Mouse (Mus musculus) midbrain, embryonic 10.5 days (tissue): ENCODE results near the gene Nbl1. TPM values are rescaled to one million over a fixed set of nuclear protein-coding genes. Genes with fewer than 3 reads are reported as not detected.

Source experiments
- DNase-seq: peaks from one replicate; pipeline ENCODE4 v3.0.0-alpha.2; 2017; ENCODE audit warnings: low spot score
- H3K27ac ChIP-seq: fragments of 300-500 bp; sonication (generic); replicated peaks from 2 replicates; pipeline ENCODE4 v1.5.1; 2016; ENCODE audit warnings: mild to moderate bottlenecking
- H3K27me3 ChIP-seq: fragments of 300-500 bp; sonication (generic); 2 replicates; pipeline ENCODE4 v1.6.1; 2016; ENCODE audit warnings: low read depth, mild to moderate bottlenecking; ENCODE audit not compliant: poor library complexity, severe bottlenecking
- H3K36me3 ChIP-seq: fragments of 300-500 bp; sonication (generic); 2 replicates; pipeline ENCODE4 v1.6.1; 2016; ENCODE audit warnings: mild to moderate bottlenecking, moderate library complexity
- H3K4me1 ChIP-seq: fragments of 300-500 bp; sonication (generic); 2 replicates; pipeline ENCODE4 v1.6.1; 2016
- H3K4me3 ChIP-seq: fragments of 300-500 bp; sonication (generic); 2 replicates; pipeline ENCODE4 v1.5.1; 2016; ENCODE audit warnings: mild to moderate bottlenecking, moderate library complexity
- H3K9me3 ChIP-seq: fragments of 300-500 bp; sonication (generic); replicated peaks from 2 replicates; pipeline ENCODE4 v1.6.1; 2016; ENCODE audit warnings: mild to moderate bottlenecking
- WGBS: fragments of 180-500 bp; shearing (Covaris S2); methylation state at CpG from one replicate; pipeline ENCODE4 v1.1.7; 2016; 5-methylcytosine and 5-hydroxymethylcytosine counted together
- polyA plus RNA-seq: library from polyadenylated mRNA; unstranded; fragments of >200 nt; fragmentation: Nextera tagmentation; extraction: Ambion mirVana; gene quantifications from 2 replicates; pipeline ENCODE4 v1.2.1, GENCODE M21; 2016

Gene Nbl1
- polyA plus RNA-seq, 1 experiment from 2014 or later = 8.7 TPM

DNA sequence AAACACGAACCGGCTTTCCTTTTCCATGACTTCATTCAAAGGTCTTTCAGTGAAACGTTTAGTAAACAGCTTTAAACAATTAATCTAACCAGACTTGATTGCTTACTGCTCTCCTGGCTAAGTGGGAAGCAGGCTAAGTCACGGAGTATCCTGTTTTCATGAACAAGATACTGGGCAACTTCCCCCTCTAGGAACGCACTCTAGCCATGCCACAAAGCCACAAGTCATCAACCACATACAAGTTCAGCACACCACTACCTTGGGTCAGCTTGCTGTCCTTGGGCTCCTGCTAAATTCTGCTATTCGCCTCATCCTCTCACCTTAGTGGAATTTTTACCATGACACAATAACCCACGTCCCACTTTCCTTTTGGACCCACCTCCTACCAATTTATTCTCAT is 28.2 kb upstream of the Nbl1 start:
- Histone ChIP-seq H3K4me3 (no peak overlapping the region), H3K9me3 (peaks cover 3% of the 10 kb centered on the region; the same call in 1 of the 2 replicates), H3K27ac (no peak overlapping the region), H3K36me3 (no peaks in the 10 kb centered on the region), H3K27me3 (no peaks in the 10 kb centered on the region), H3K4me1 (no peaks in the 10 kb centered on the region)
- 84% methylated on average over 7 of the region's 7 CpGs for WGBS
- DNase-seq = no peak

- H3K27ac ChIP-seq = no peak overlapping the region
- 93% methylated on average over 4 of the region's 4 CpGs for WGBS
- H3K4me1 ChIP-seq = no peaks in the 10 kb centered on the region
- H3K9me3 ChIP-seq = peaks cover 3% of the 10 kb centered on the region; the same call in 1 of the 2 replicates
- no peak overlapping the region for H3K4me3 ChIP-seq
- no peaks in the 10 kb centered on the region for H3K27me3 ChIP-seq
- no peak for DNase-seq
- H3K36me3 ChIP-seq = no peaks in the 10 kb centered on the region
These were observed 27.6 kb upstream of the Nbl1 start for GRCm38 (mm10) chr4:139120281-139120814.

- no peak for DNase-seq
- no peak overlapping the region for H3K27ac ChIP-seq
- peaks cover 8% of the 10 kb centered on the region for H3K4me1 ChIP-seq
- no peaks in the 10 kb centered on the region for H3K9me3 ChIP-seq
- WGBS = 94% methylated on average over 3 of the region's 3 CpGs
- no peaks in the 10 kb centered on the region for H3K27me3 ChIP-seq
- no peaks in the 10 kb centered on the region for H3K36me3 ChIP-seq
- no peak overlapping the region for H3K4me3 ChIP-seq
These were observed 23.7 kb upstream of the Nbl1 start for GRCm38 (mm10) chr4:139116356-139117063.

DNA sequence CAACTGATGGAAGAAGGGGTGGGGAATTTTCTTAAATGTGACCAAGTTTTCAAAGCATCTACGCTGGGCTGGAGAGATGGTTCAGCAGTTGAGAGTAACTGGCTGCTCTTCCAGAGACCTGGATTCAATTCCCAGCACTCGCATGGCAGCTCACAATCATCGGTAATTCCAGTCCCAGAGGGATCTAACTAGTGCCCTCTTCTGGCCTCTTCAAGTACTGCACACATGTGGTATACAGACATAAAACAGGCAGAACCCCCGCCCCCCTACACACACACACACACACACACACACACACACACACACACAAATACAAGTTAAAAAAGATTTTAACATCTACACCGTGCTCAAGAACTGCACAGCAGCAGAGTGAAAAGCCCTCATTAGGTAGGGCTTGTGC is 22.9 kb upstream of the Nbl1 start:
- H3K27ac ChIP-seq = no peak overlapping the region
- H3K27me3 ChIP-seq = no peaks in the 10 kb centered on the region
- 88% methylated on average over 5 of the region's 5 CpGs for WGBS
- no peak for DNase-seq
- no peak overlapping the region for H3K4me3 ChIP-seq
- H3K4me1 ChIP-seq = peaks cover 13% of the 10 kb centered on the region
- H3K9me3 ChIP-seq = no peaks in the 10 kb centered on the region
- no peaks in the 10 kb centered on the region for H3K36me3 ChIP-seq

GRCm38 (mm10) chr4:139112482-139112881 is 19.7 kb upstream of the Nbl1 start:
- WGBS = 82% methylated on average over 3 of the region's 3 CpGs
- Histone ChIP-seq H3K27ac (no peak overlapping the region), H3K27me3 (no peaks in the 10 kb centered on the region), H3K4me3 (no peak overlapping the region), H3K4me1 (peaks cover 13% of the 10 kb centered on the region), H3K36me3 (no peaks in the 10 kb centered on the region), H3K9me3 (no peaks in the 10 kb centered on the region)
- DNase-seq = no peak

- Histone ChIP-seq H3K9me3 (no peaks in the 10 kb centered on the region), H3K27me3 (no peaks in the 10 kb centered on the region), H3K36me3 (no peaks in the 10 kb centered on the region), H3K4me3 (no peak overlapping the region), H3K4me1 (peaks cover 13% of the 10 kb centered on the region), H3K27ac (no peak overlapping the region)
- DNase-seq = no peak
- 54% methylated on average over 3 of the region's 3 CpGs for WGBS
These were observed 18.6 kb upstream of the Nbl1 start for GRCm38 (mm10) chr4:139111421-139111820.

GRCm38 (mm10) chr4:139110858-139111257 is 18.1 kb upstream of the Nbl1 start:
- no peaks in the 10 kb centered on the region for H3K36me3 ChIP-seq
- peaks cover 13% of the 10 kb centered on the region for H3K4me1 ChIP-seq
- DNase-seq = no peak
- H3K27me3 ChIP-seq = no peaks in the 10 kb centered on the region
- 82% methylated on average over 3 of the region's 3 CpGs for WGBS
- H3K9me3 ChIP-seq = no peaks in the 10 kb centered on the region
- H3K27ac ChIP-seq = no peak overlapping the region
- H3K4me3 ChIP-seq = no peak overlapping the region

- DNase-seq = no peak
- Histone ChIP-seq H3K9me3 (no peaks in the 10 kb centered on the region), H3K4me1 (no peaks in the 10 kb centered on the region), H3K36me3 (peaks cover 41% of the 10 kb centered on the region), H3K4me3 (no peak overlapping the region), H3K27ac (no peak overlapping the region), H3K27me3 (no peaks in the 10 kb centered on the region)
- 96% methylated on average over 1 of the region's 1 CpGs for WGBS
These were observed 12.7 kb upstream of the Nbl1 start for GRCm38 (mm10) chr4:139105453-139105852.

DNA sequence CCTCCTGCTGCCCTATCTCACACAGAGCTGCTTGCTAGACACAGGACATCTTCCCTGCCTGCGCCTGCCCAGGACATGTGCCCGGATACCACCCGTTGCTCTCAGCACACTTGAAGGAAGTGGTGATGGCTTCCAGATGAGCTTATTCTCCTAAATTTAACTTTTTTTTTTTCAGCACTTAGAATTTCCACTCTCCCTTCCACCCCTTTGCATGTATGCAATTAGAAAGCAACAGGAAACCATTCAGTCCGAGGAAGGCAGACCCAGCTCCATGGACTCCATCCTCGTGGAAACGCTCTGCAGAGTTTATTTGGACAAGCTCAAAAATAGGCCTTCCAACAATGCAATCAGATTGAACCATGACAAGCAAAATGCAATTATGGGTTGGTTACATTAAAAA is 8.8 kb upstream of the Nbl1 start:
- DNase-seq = no peak
- Histone ChIP-seq H3K9me3 (no peaks in the 10 kb centered on the region), H3K36me3 (peaks cover 41% of the 10 kb centered on the region), H3K27me3 (0 out of 2 replicates have a peak, but pooled peaks cover under 1% of the 10 kb centered on the region), H3K4me1 (no peaks in the 10 kb centered on the region), H3K4me3 (no peak overlapping the region), H3K27ac (no peak overlapping the region)
- WGBS = 86% methylated on average over 6 of the region's 6 CpGs

DNA sequence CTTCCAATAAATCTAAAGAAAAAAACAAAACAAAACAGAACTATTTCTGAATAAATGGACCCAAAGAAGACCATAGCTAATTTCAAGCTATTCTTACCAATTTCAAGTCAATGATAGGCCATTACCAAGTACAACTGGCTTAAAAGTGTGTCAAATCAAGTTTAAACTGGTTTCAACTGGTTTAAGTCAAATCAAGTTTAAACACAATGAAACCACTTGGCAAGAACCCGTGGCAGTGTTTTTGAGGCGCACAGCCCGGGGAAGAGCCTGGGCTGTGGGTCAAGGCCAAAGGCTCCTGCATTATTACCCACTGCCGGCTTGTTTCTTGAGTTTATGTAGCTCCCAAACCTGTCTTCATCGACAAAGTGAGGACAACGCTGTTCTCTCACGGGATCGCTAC is 7.5 kb upstream of the Nbl1 start:
- no peak overlapping the region for H3K27ac ChIP-seq
- peaks cover 7% of the 10 kb centered on the region for H3K27me3 ChIP-seq
- peaks cover 41% of the 10 kb centered on the region for H3K36me3 ChIP-seq
- no peaks in the 10 kb centered on the region for H3K4me1 ChIP-seq
- WGBS = 95% methylated on average over 8 of the region's 8 CpGs
- no peak for DNase-seq
- peaks cover under 1% of the 10 kb centered on the region; the same call in 1 of the 2 replicates for H3K9me3 ChIP-seq
- H3K4me3 ChIP-seq = no peak overlapping the region

DNA sequence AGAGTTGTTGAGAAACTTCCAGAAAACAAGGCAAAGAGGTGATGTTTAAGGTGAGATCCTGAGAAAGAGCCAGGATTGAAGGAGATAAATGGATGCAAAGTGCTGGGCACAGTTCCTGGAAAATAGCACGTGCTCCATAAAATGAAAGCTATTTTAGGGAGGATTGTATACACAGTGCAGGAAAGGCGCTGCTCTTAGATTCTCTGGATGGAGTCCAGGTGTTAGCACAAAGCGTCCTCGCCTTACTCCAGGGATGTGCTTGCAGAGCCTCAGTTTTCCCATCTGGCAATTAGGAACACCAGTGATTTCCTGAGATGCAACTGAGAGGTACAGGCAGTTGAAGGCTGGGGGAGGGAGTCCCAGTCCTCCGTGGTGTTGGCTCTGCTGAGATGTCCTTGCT is 3.4 kb upstream of the Nbl1 start:
- Histone ChIP-seq H3K36me3 (peaks cover 2% of the 10 kb centered on the region; the same call in 1 of the 2 replicates), H3K4me1 (peaks cover 21% of the 10 kb centered on the region), H3K27ac (no peak overlapping the region), H3K9me3 (peaks cover 8% of the 10 kb centered on the region; the same call in 1 of the 2 replicates), H3K27me3 (peaks cover 48% of the 10 kb centered on the region), H3K4me3 (no peak overlapping the region)
- 80% methylated on average over 5 of the region's 5 CpGs for WGBS
- no peak for DNase-seq

DNA sequence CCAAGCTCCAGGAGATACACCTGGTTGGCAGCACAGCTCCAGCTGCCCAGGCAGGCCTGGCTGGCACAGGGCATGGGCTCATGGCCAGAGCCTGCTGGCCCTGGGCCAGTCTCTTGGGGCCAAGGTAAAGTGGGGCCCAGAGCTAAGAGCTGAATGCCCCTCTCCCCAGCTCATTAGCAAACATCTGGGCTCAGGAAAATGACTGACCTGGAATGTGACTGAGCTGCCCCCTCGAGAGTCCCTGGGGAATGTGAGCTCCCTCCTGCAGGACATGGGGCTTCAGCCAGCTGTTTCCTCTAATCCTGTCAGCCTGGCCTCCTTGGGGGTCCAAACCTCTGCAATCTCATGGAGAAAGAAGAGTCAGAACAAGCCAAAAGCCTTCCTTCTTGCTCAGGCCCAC is 2.6 kb upstream of the Nbl1 start:
- no peak overlapping the region for H3K27ac ChIP-seq
- DNase-seq = no peak
- no peak overlapping the region for H3K4me3 ChIP-seq
- peaks cover 29% of the 10 kb centered on the region for H3K4me1 ChIP-seq
- 48% methylated on average over 1 of the region's 1 CpGs for whole genome bisulfite sequencing
- peaks cover 8% of the 10 kb centered on the region; the same call in 1 of the 2 replicates for H3K9me3 ChIP-seq
- H3K36me3 ChIP-seq = no peaks in the 10 kb centered on the region
- H3K27me3 ChIP-seq = peaks cover 56% of the 10 kb centered on the region

DNA sequence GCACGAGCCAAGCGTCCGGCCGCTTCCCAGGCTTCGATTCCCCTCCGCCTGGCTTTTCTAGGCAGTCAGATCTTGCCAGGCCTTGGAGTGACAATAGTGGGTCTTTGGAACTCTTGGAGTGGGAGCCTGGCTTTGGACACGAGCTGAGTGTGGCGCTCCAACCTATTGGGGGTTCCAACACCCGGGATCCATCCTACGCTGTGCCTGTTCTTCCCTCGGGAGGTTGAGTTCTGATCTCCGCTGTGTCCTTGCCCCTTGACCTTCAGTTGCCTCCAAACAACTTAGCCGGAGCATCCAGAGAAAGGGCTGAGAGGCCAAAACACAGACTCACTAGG is 370 bp upstream of the Nbl1 start:
- WGBS = 20% methylated on average over 12 of the region's 13 CpGs
- DNase-seq = no peak
- Histone ChIP-seq H3K36me3 (no peaks in the 10 kb centered on the region), H3K4me3 (peak overlapping the region; percentile 63), H3K27ac (peak overlapping the region; percentile 67; the same call in 1 of the 2 replicates), H3K9me3 (peaks cover 8% of the 10 kb centered on the region; the same call in 1 of the 2 replicates), H3K27me3 (peaks cover 77% of the 10 kb centered on the region), H3K4me1 (peaks cover 32% of the 10 kb centered on the region)
